Mouse (Mus musculus) kidney, adult 2 months (tissue): Measurements from ENCODE around the gene Tas1r1.

Experiments used
- CTCF ChIP-seq: fragments of 200-500 bp; conservative IDR thresholded peaks from 2 replicates; pipeline ENCODE4 v1.5.1; 2011; ENCODE audit warnings: low read depth, mild to moderate bottlenecking, control low read depth, low read length, moderate library complexity, mixed read lengths; ENCODE audit not compliant: insufficient read depth, insufficient read length
- POLR2A ChIP-seq: fragments of 200-500 bp; IDR thresholded peaks from one replicate; pipeline ENCODE4 v1.6.1; 2011; ENCODE audit warnings: low read depth, low read length, control low read depth

DNA sequence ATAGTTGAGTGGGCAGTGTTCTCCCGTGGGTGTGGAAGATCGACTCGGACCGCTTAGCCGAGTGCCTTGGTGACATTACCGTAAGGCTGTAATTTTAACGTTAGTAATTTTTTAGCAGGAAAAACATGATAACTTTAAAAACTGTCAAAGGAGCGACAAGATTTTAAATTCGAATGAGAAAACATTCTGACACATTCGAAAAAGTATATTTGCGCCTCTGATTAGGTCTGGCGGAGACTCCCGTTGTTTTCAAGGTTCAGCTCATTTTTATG lies 41.5 kb downstream of the Tas1r1 start:
- TF ChIP-seq POLR2A (no peak), CTCF (no peak)
